Mouse (Mus musculus): ENCODE measurements at regions not wholly inside any gene's neighbourhood (a gene's known extent, or its start where the extent isn't known, plus 50 kb on each side); places are given as distances from the start of the nearest gene placed in this dataset.

DNA sequence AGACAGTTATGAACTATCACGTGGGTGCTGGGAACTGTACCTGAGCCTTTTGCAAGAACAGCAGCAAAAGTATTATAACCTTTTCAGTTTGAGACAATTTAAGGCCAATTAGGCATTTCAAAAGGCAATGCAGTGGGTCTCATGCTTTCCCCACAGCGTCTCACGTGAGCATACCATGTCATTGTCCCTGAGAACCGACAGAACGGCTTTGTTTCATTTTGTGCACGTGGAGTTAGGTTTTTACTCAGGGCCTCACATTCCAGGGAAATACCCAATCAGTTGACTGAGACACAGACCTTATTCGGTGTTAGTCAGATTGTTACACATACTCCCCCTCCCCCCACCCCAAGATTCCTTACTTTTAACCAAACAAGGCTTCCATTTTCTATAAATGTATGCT, 86.0 kb upstream of the Ptch1 start:
- Histone ChIP-seq H3K36me3 (no peaks in the 10 kb centered on the region), H3K9me3 (replicated peaks) (no peaks in the 10 kb centered on the region), H3K4me2 (no peak overlapping the region), H3K4me1 (replicated peaks) (peaks cover 6% of the 10 kb centered on the region; the same call in 1 of the 2 replicates), H3K27me3 (no peaks in the 10 kb centered on the region), H3K4me3 (no peak overlapping the region), H3K9ac (no peak overlapping the region), H3K27ac (no peak overlapping the region)
- ATAC-seq (replicated peaks; ENCODE audit: insufficient number of reproducible peaks, insufficient read depth, low FRiP score, low read depth): no peak
- 87% methylated on average over 7 of the region's 7 CpGs for WGBS

DNA sequence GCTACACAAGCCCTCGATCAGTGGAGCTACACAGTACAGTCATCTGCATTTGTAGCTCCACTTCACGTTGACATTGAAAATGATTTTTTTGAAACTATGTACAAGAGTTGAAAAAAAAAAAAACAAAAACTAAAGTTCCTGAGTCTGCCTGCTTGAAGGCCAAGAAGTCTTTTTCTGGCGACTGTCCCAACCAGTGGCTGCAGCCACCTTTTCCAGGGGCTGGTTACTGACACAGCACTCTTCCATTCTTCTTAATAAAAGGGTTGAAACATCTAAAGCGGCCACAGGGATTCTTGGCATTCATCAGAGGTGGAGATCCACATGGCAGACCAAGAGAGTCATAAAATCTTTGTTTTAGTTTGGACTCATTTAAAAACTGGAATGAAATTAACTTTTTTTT, 87.0 kb upstream of the Ptch1 start:
- no peaks in the 10 kb centered on the region for H3K9me3 ChIP-seq (replicated peaks)
- H3K4me1 ChIP-seq (replicated peaks): peaks cover 6% of the 10 kb centered on the region; the same call in 1 of the 2 replicates
- H3K27ac ChIP-seq: no peak overlapping the region
- no peaks in the 10 kb centered on the region for H3K27me3 ChIP-seq
- no peak overlapping the region for H3K4me2 ChIP-seq
- no peak overlapping the region for H3K9ac ChIP-seq
- H3K36me3 ChIP-seq: no peaks in the 10 kb centered on the region
- 72% methylated on average over 4 of the region's 4 CpGs for WGBS
- no peak overlapping the region for H3K4me3 ChIP-seq
- ATAC-seq (replicated peaks; ENCODE audit: insufficient number of reproducible peaks, insufficient read depth, low FRiP score, low read depth): no peak

DNA sequence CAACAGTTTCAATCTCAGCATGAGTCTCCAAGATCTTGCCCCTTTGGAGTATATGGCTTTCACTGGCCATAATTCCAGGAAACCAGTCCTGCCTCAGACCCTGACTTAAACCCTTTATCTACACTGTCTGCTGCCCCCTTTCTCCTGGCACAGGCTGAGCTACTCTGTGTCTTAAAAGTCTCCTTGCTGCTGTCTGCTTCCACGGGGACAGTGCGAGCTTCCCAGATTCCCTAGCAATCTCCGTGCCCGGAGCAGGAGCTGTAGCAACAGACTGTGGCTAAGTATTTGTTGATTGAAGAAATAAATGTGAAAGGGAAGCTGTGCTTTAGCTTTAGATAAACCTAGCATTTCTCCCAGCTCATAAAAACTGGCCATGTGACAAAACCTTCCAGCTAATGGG, 95.2 kb upstream of the Ptch1 start:
- no peaks in the 10 kb centered on the region for H3K27me3 ChIP-seq
- H3K27ac ChIP-seq: no peak overlapping the region
- no peak overlapping the region for H3K4me2 ChIP-seq
- no peak for ATAC-seq (replicated peaks; ENCODE audit: insufficient number of reproducible peaks, insufficient read depth, low FRiP score, low read depth)
- no peak overlapping the region for H3K4me3 ChIP-seq
- no peak overlapping the region for H3K9ac ChIP-seq
- no peaks in the 10 kb centered on the region for H3K4me1 ChIP-seq (replicated peaks)
- WGBS: 37% methylated on average over 4 of the region's 4 CpGs
- no peaks in the 10 kb centered on the region for H3K36me3 ChIP-seq
- no peaks in the 10 kb centered on the region for H3K9me3 ChIP-seq (replicated peaks)

DNA sequence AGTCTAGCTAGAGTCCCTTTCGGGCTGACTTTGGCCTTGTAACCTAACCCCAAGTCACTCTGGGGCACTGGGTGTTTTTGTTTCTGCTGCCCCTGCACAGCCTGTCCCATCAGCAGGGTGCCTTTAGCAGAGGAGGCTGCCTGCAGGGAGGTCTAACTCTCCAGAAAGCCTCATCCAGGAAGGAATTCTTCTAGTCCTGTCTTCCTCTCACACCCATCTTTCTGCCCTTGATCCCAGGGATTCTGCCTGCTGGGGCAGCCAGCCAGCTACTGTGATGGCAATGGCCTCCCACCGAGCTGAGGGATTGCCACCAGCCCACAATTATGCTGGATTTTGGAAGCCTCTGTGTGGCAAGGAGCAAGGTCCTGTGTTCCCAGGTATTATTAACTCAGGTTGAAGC, 95.6 kb upstream of the Ptch1 start:
- Histone ChIP-seq H3K9ac (no peak overlapping the region), H3K36me3 (no peaks in the 10 kb centered on the region)
- ATAC-seq (replicated peaks; ENCODE audit: insufficient number of reproducible peaks, insufficient read depth, low FRiP score, low read depth): no peak

DNA sequence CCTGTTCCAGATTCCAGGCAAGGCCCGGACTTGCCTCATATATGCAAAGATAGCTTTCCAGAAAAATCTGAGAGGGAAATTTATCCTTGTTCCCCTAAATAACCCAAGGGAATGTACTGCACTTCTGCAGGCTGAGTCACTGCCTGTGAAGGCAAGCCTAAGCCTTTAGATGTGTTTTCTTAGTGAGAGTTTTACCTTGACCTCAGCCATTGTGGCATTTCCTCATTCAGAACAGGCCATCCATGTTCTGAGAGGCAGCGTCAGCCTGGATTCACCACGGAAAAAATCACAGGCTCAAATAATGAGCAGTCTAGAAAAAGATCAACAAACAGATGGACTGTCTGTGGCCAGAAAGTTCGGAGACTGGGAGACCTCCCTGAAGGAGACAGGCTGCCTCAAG, 99.0 kb upstream of the Ptch1 start:
- H3K4me2 ChIP-seq: no peak overlapping the region
- ATAC-seq (replicated peaks; ENCODE audit: insufficient number of reproducible peaks, insufficient read depth, low FRiP score, low read depth): no peak
- H3K36me3 ChIP-seq: no peaks in the 10 kb centered on the region
- no peaks in the 10 kb centered on the region for H3K27me3 ChIP-seq
- 40% methylated on average over 4 of the region's 4 CpGs for WGBS
- H3K4me1 ChIP-seq (replicated peaks): no peaks in the 10 kb centered on the region; the same call in 1 of the 2 replicates
- no peaks in the 10 kb centered on the region for H3K9me3 ChIP-seq (replicated peaks)
- no peak overlapping the region for H3K4me3 ChIP-seq
- H3K27ac ChIP-seq: no peak overlapping the region
- no peak overlapping the region for H3K9ac ChIP-seq

More for the DNA sequence above, 95.6 kb upstream of the Ptch1 start:
- Histone ChIP-seq H3K4me1 (replicated peaks) (no peaks in the 10 kb centered on the region), H3K4me2 (no peak overlapping the region), H3K27ac (no peak overlapping the region), H3K27me3 (no peaks in the 10 kb centered on the region), H3K4me3 (no peak overlapping the region), H3K9me3 (replicated peaks) (no peaks in the 10 kb centered on the region)
- 43% methylated on average over 2 of the region's 2 CpGs for WGBS

DNA sequence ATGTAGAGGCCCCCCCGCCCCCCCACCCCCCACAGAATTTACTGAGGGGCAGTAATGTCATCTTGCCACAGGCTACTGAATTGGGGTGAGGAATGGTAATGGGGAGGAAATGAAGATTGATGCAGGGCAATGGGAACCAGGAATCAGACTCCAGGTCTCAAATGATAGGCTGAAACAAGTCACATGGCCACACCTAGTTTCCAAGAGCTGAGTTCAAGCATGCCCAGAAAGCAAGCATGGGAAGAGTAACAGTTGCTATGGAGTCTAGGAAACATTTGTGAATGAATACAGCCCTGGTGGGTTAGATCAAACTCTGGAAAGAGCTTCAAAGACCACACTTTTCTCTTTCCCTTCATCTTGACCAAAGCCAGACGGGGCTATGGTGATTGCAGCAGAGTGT, 104.3 kb upstream of the Ptch1 start:
- H3K9ac ChIP-seq: no peak overlapping the region
- no peaks in the 10 kb centered on the region for H3K9me3 ChIP-seq (replicated peaks)
- WGBS: 68% methylated on average over 2 of the region's 2 CpGs
- no peak overlapping the region for H3K4me3 ChIP-seq
- ATAC-seq (replicated peaks; ENCODE audit: insufficient number of reproducible peaks, insufficient read depth, low FRiP score, low read depth): no peak
- H3K27me3 ChIP-seq: no peaks in the 10 kb centered on the region
- no peak overlapping the region for H3K27ac ChIP-seq
- H3K36me3 ChIP-seq: no peaks in the 10 kb centered on the region
- H3K4me1 ChIP-seq (replicated peaks): peaks cover 2% of the 10 kb centered on the region; the same call in 1 of the 2 replicates
- no peak overlapping the region for H3K4me2 ChIP-seq

DNA sequence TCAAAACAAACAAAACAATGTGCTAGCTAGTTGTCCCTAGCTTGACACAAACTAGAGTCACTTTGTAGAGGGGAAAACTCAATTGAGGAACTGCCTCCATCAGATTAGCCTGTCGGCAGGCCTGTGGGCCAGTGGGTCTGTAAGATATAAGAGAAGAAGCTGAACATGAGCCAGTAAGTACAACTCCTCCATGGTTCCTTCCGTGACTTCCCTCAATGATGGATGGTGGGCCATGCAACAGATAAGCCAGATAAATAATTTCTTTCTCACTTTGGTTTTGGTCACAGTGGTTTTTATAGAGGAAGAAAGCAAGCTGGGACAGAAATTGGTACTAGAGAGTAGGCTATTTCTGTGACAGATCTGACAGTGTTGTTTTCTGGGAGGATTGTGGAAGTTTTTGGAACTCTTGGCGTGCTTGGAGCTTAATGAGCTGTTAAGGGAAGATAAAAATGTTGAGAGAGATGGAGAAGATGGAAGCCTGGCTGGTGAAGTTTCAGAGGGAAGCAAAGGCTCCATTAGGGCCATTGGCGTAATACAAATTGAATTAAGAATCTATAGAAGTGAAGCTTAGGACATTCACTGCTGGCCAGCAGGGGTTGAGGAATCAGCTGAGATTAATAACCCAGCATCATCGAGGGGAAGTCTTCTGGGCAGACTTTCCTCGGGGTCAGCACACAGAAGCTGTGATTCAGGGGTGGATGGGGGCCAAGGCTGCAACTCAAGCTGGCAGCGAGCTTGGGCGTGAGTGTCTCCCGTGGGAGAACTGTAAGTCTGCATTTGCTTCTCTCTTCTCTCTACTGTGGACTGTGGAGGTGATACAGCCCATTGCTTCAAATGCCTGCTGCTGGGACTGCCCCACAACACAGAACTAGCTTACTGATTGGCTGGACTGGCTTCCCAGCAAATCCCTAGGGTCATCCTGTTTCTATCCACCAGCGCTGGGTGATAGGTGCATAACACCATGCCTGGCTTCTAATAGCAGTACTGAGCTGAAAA, 105.2 kb upstream of the Ptch1 start:
- Histone ChIP-seq H3K9ac (no peak overlapping the region), H3K27ac (no peak overlapping the region), H3K27me3 (no peaks in the 10 kb centered on the region), H3K4me2 (no peak overlapping the region), H3K9me3 (replicated peaks) (no peaks in the 10 kb centered on the region), H3K4me3 (no peak overlapping the region), H3K4me1 (replicated peaks) (peaks cover 2% of the 10 kb centered on the region; the same call in 1 of the 2 replicates), H3K36me3 (no peaks in the 10 kb centered on the region)
- 57% methylated on average over 10 of the region's 10 CpGs for WGBS
- ATAC-seq (replicated peaks; ENCODE audit: insufficient number of reproducible peaks, insufficient read depth, low FRiP score, low read depth): no peak

DNA sequence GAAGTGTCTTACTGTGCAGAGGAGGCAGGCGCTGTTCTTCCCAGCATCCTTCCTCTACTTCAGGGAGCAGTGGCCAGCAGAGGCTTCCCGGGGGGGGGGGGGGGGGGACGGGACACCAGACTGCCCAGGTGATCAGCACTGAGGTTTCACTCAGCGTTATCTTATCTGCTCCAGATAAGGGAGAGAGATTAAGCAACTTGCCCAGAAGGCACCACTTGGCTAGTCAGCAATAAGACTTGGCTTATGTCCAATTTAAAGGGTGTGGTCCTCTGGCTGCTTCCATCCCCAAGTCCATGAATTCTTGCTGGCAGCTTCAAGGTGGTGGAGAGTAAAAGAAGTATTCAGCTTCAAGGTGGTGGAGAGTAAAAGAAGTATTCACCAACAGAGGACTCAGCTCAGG, 108.9 kb upstream of the Ptch1 start:
- H3K27me3 ChIP-seq: no peaks in the 10 kb centered on the region
- 0 out of 2 replicates have a peak, but pooled peaks cover 2% of the 10 kb centered on the region for H3K4me1 ChIP-seq (replicated peaks)
- H3K9me3 ChIP-seq (replicated peaks): no peaks in the 10 kb centered on the region
- H3K27ac ChIP-seq: no peak overlapping the region
- no peaks in the 10 kb centered on the region for H3K36me3 ChIP-seq
- ATAC-seq (replicated peaks; ENCODE audit: insufficient number of reproducible peaks, insufficient read depth, low FRiP score, low read depth): no peak
- H3K4me3 ChIP-seq: no peak overlapping the region
- no peak overlapping the region for H3K4me2 ChIP-seq
- 20% methylated on average over 4 of the region's 4 CpGs for WGBS
- no peak overlapping the region for H3K9ac ChIP-seq

DNA sequence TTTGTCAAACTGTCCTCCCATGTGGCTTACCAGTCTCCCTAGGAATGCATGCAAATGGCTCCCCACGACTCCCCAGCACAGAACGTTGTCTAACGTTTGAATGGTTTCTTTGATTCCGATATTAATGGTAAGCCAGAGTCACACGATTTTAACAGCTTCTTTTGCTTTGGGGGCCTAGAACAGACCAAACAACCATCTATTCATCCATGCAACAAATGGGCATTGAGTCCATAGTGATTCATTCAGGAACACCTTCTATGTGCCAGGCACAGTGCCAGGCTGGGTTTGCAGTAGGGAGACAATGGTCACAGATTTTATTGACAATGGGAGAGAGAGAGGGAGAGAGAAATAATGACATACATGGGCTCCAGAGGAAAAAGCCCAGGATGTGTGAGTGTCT, 118.6 kb upstream of the Ptch1 start:
- Histone ChIP-seq H3K27ac (no peak overlapping the region), H3K4me2 (no peak overlapping the region), H3K4me3 (no peak overlapping the region), H3K27me3 (no peaks in the 10 kb centered on the region), H3K9ac (no peak overlapping the region), H3K9me3 (replicated peaks) (no peaks in the 10 kb centered on the region), H3K4me1 (replicated peaks) (peaks cover 12% of the 10 kb centered on the region), H3K36me3 (no peaks in the 10 kb centered on the region)
- 85% methylated on average over 5 of the region's 5 CpGs for WGBS
- no peak for ATAC-seq (replicated peaks; ENCODE audit: insufficient number of reproducible peaks, insufficient read depth, low FRiP score, low read depth)

DNA sequence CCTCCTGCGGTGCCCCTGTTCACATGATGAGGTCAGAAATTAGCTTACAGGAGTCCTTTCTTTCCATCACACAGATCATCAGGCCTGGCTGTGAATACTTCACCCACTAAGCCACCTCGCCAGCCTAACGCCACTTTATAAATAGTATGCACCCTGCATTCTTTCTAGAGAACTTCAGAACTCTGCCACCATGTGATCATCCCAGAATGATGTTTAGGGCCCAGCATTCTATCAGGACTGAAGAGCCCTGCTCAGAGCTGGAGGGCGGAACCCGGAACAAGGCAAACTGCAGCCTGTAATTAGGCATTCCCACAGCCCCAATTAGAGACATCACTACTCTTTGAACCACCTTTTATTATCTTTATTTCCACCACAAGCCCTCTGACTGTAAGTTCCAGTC, 120.2 kb upstream of the Ptch1 start:
- H3K9ac ChIP-seq: no peak overlapping the region
- WGBS: 48% methylated on average over 5 of the region's 5 CpGs
- ATAC-seq (replicated peaks; ENCODE audit: insufficient number of reproducible peaks, insufficient read depth, low FRiP score, low read depth): peak; percentile 69
- peak overlapping the region; percentile 77 for H3K27ac ChIP-seq
- no peaks in the 10 kb centered on the region for H3K36me3 ChIP-seq
- no peak overlapping the region for H3K4me3 ChIP-seq
- H3K9me3 ChIP-seq (replicated peaks): no peaks in the 10 kb centered on the region
- no peaks in the 10 kb centered on the region for H3K27me3 ChIP-seq
- peaks cover 12% of the 10 kb centered on the region for H3K4me1 ChIP-seq (replicated peaks)
- no peak overlapping the region for H3K4me2 ChIP-seq

DNA sequence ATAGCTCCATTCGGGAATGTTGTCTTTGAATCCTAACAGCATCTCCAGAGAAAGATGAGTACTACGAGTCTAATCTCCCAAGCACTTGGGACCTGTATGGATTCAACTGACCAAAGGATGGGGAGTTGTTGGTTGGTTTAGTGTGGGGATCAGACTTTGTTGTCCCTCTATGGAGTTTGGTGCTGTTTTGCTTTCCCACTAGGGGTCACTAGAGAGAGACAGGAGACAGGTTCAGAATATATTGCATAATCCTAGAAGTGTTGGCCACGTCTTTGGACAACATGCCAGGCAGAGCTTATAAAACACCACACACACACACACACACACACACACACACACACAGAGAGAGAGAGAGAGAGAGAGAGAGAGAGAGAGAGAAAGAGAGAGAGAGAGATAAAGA, 118.6 kb upstream of the Ercc6l2 start:
- ATAC-seq (replicated peaks; ENCODE audit: insufficient number of reproducible peaks, insufficient read depth, low FRiP score, low read depth): no peak
- Histone ChIP-seq H3K9ac (no peak overlapping the region), H3K4me3 (no peak overlapping the region), H3K4me2 (no peak overlapping the region), H3K36me3 (no peaks in the 10 kb centered on the region), H3K4me1 (replicated peaks) (peaks cover 12% of the 10 kb centered on the region), H3K27me3 (no peaks in the 10 kb centered on the region), H3K27ac (no peak overlapping the region), H3K9me3 (replicated peaks) (no peaks in the 10 kb centered on the region)
- WGBS: 49% methylated on average over 3 of the region's 3 CpGs

DNA sequence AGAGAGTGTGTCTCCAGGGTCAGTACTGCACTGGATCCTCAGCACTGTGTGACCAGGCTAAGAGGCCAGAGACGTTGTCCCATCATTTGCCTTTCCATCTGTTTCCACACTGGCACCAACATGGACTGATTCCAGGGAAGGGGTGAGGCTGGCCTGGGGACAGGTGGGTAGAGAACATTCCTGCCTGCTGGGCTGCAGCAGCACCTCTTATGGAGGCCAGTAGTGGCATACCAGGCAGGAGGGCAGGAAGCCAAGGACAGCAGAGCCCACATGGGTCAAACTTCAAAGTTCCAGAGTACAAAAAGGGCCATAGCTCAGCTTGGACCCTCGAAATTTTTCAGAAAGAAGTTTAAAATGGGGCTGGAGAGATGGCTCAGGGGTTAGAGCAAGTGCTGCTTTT, 115.4 kb upstream of the Ercc6l2 start:
- no peaks in the 10 kb centered on the region for H3K27me3 ChIP-seq
- no peaks in the 10 kb centered on the region for H3K9me3 ChIP-seq (replicated peaks)
- 55% methylated on average over 2 of the region's 2 CpGs for WGBS
- H3K4me2 ChIP-seq: no peak overlapping the region
- ATAC-seq (replicated peaks; ENCODE audit: insufficient number of reproducible peaks, insufficient read depth, low FRiP score, low read depth): no peak
- H3K4me3 ChIP-seq: no peak overlapping the region
- H3K9ac ChIP-seq: no peak overlapping the region
- H3K4me1 ChIP-seq (replicated peaks): peaks cover 1% of the 10 kb centered on the region; the same call in 1 of the 2 replicates
- no peaks in the 10 kb centered on the region for H3K36me3 ChIP-seq
- no peak overlapping the region for H3K27ac ChIP-seq
